Mouse (Mus musculus) urinary bladder, postnatal 10 days (tissue): Measurements from ENCODE around the gene Gm17349.
A peak's percentile ranks its signal among the peaks of the same experiment; 100 is the strongest.

Source experiments
- DNase-seq: peaks from one replicate; pipeline ENCODE4 v3.0.0; 2022; ENCODE audit warnings: low spot score

The Gm17349 gene

GRCm38 (mm10) chr15:99699715-99700114 is 5.6 kb downstream of the Gm17349 start:
- no peak for DNase-seq

- DNase-seq, result no peak
These were observed 6.7 kb downstream of the Gm17349 start for GRCm38 (mm10) chr15:99698533-99699085.

GRCm38 (mm10) chr15:99697309-99697708 is 8.0 kb downstream of the Gm17349 start:
- DNase-seq, result no peak

- DNase-seq, result no peak
These were observed 13.3 kb downstream of the Gm17349 start for GRCm38 (mm10) chr15:99691976-99692375.

GRCm38 (mm10) chr15:99690924-99691323 is 14.4 kb downstream of the Gm17349 start:
- DNase-seq, result no peak

- DNase-seq, result no peak
These were observed 16.6 kb downstream of the Gm17349 start for GRCm38 (mm10) chr15:99688712-99689111.

GRCm38 (mm10) chr15:99684156-99684555 is 21.1 kb downstream of the Gm17349 start:
- no peak for DNase-seq

GRCm38 (mm10) chr15:99682880-99683279 is 22.4 kb downstream of the Gm17349 start:
- DNase-seq, result no peak

GRCm38 (mm10) chr15:99679008-99679407 is 26.3 kb downstream of the Gm17349 start:
- no peak for DNase-seq

- no peak for DNase-seq
These were observed 27.1 kb downstream of the Gm17349 start for GRCm38 (mm10) chr15:99678063-99678800.

GRCm38 (mm10) chr15:99677089-99677488 is 28.2 kb downstream of the Gm17349 start:
- no peak for DNase-seq

GRCm38 (mm10) chr15:99674866-99675265 is 30.4 kb downstream of the Gm17349 start:
- DNase-seq, result no peak

GRCm38 (mm10) chr15:99671783-99672182 is 33.5 kb downstream of the Gm17349 start:
- DNase-seq, result no peak

GRCm38 (mm10) chr15:99670964-99671670 is 34.2 kb downstream of the Gm17349 start:
- DNase-seq, result no peak

- DNase-seq, result peak; percentile 27
These were observed 35.0 kb downstream of the Gm17349 start, which contains the start of gene Asic1 for GRCm38 (mm10) chr15:99670154-99670821. Gene Asic1 (plus strand): TSS chr15:99670368.

GRCm38 (mm10) chr15:99669392-99669791 is 35.9 kb downstream of the Gm17349 start:
- DNase-seq, result no peak

- peak; percentile 30 for DNase-seq
These were observed 36.4 kb downstream of the Gm17349 start for GRCm38 (mm10) chr15:99668881-99669280.

GRCm38 (mm10) chr15:99667544-99667943 is 37.7 kb downstream of the Gm17349 start:
- no peak for DNase-seq

GRCm38 (mm10) chr15:99664600-99665451 is 40.5 kb downstream of the Gm17349 start:
- DNase-seq, result no peak

GRCm38 (mm10) chr15:99663964-99664599 is 41.2 kb downstream of the Gm17349 start:
- no peak for DNase-seq

GRCm38 (mm10) chr15:99662371-99662770 is 42.9 kb downstream of the Gm17349 start:
- no peak for DNase-seq
